Mouse (Mus musculus): ENCODE measurements at regions not wholly inside any gene's neighbourhood (a gene's known extent, or its start where the extent isn't known, plus 50 kb on each side); places are given as distances from the start of the nearest gene placed in this dataset.
A peak's percentile ranks its signal among the peaks of the same experiment; 100 is the strongest.
"Not testable (repeated sequence)": the region's sequence is repeated elsewhere in the genome, so short reads cannot be mapped to it uniquely, and the experiment has no call there.

GRCm38 (mm10) chr1:147186799-147187198 is 692.2 kb downstream of the Brinp3 start:
- Histone ChIP-seq H3K4me2 (ENCODE audit: low read depth, low read length) (no peak overlapping the region), H3K4me1 (ENCODE audit: insufficient read depth, low read length) (no peaks in the 10 kb centered on the region), H3K9me3 (ENCODE audit: low read length) (no peaks in the 10 kb centered on the region), H3K9ac (replicated peaks; ENCODE audit: low read length) (no peak overlapping the region), H3K4me3 (ENCODE audit: low read length) (no peak overlapping the region), H3K27me3 (ENCODE audit: insufficient read depth, low read length) (no peaks in the 10 kb centered on the region), H3K36me3 (ENCODE audit: insufficient read depth, low read length) (no peaks in the 10 kb centered on the region), H3K27ac (no peak overlapping the region)
- no peak for TF ChIP-seq CTCF (IDR thresholded peaks at IDR 0.05; ENCODE audit: low read depth)
- 63% methylated on average over 1 of the region's 1 CpGs for WGBS
- DNase-seq (ENCODE audit: low spot score) (peak; percentile 54), ATAC-seq (no peak)

GRCm38 (mm10) chr1:147187251-147188025 is 692.9 kb downstream of the Brinp3 start:
- 39% methylated on average over 6 of the region's 6 CpGs for WGBS
- Histone ChIP-seq H3K36me3 (ENCODE audit: insufficient read depth, low read length) (no peaks in the 10 kb centered on the region), H3K27ac (no peak overlapping the region), H3K9me3 (ENCODE audit: low read length) (no peaks in the 10 kb centered on the region), H3K4me1 (ENCODE audit: insufficient read depth, low read length) (no peaks in the 10 kb centered on the region), H3K9ac (replicated peaks; ENCODE audit: low read length) (no peak overlapping the region), H3K4me3 (ENCODE audit: low read length) (no peak overlapping the region), H3K27me3 (ENCODE audit: insufficient read depth, low read length) (no peaks in the 10 kb centered on the region), H3K4me2 (ENCODE audit: low read depth, low read length) (no peak overlapping the region)
- DNase-seq (ENCODE audit: low spot score): no peak
- no peak for TF ChIP-seq CTCF (IDR thresholded peaks at IDR 0.05; ENCODE audit: low read depth)
- ATAC-seq: no peak

DNA sequence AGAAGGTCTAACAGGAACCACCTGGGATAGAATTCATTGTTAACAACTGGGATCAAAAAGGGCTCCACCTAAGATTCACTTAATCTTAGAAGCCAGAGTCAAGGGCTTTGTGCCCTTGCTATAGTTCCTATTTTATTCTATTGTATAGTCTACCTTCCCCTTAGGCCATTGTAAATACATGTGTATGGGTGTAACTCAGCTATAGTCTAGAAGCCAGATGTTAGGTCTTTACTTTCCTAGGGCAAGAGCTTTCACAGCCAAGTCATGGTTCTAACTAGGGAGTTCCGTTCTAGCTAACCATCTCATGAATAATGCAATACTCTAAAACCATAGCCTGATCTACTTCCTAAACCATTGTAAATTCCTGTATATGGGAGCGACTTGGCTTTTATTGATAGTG is 705.4 kb downstream of the Brinp3 start:
- WGBS: 81% methylated on average over 2 of the region's 2 CpGs
- H3K4me1 ChIP-seq (ENCODE audit: insufficient read depth, low read length); ATAC-seq: not testable (repeated sequence)

DNA sequence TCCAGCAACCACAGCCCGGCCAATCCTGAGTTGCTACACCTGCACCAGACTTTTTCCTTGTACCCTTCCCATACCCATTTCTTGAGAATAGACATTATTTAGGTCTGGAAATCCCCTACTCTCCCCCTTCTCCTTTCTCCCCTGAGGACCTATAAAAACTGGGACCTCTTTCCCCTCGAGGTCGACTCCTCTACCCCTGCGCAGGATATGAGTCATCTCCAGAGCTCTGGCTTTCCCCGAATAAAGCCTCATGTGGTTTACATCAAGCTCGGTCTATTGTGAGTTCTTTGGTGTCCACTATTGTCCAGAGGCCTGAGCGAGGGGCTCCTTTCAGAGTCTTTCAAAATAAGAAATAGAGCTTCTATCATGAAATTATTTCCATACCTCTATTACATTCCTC is 720.3 kb downstream of the Brinp3 start:
- not testable (repeated sequence) for H3K27me3 ChIP-seq (ENCODE audit: insufficient read depth, low read length); H3K27ac ChIP-seq

More for the DNA sequence above, 705.4 kb downstream of the Brinp3 start:
- H3K27ac ChIP-seq; H3K36me3 ChIP-seq (ENCODE audit: insufficient read depth, low read length); H3K4me3 ChIP-seq (ENCODE audit: low read length); H3K27me3 ChIP-seq (ENCODE audit: insufficient read depth, low read length); DNase-seq (ENCODE audit: low spot score); H3K4me2 ChIP-seq (ENCODE audit: low read depth, low read length); H3K9ac ChIP-seq (replicated peaks; ENCODE audit: low read length); H3K9me3 ChIP-seq (ENCODE audit: low read length): not testable (repeated sequence)

GRCm38 (mm10) chr1:147217965-147218364 is 723.4 kb downstream of the Brinp3 start:
- no peak for ATAC-seq
- H3K9ac ChIP-seq (replicated peaks; ENCODE audit: low read length): no peak overlapping the region
- 76% methylated on average over 2 of the region's 2 CpGs for WGBS
- H3K4me2 ChIP-seq (ENCODE audit: low read depth, low read length): no peak overlapping the region
- no peak for TF ChIP-seq CTCF (IDR thresholded peaks at IDR 0.05; ENCODE audit: low read depth)
- no peak overlapping the region for H3K27ac ChIP-seq
- no peaks in the 10 kb centered on the region for H3K9me3 ChIP-seq (ENCODE audit: low read length)
- no peaks in the 10 kb centered on the region for H3K27me3 ChIP-seq (ENCODE audit: insufficient read depth, low read length)
- no peaks in the 10 kb centered on the region for H3K36me3 ChIP-seq (ENCODE audit: insufficient read depth, low read length)
- H3K4me3 ChIP-seq (ENCODE audit: low read length): no peak overlapping the region
- H3K4me1 ChIP-seq (ENCODE audit: insufficient read depth, low read length): no peaks in the 10 kb centered on the region
- DNase-seq (ENCODE audit: low spot score): no peak

More for the DNA sequence above, 720.3 kb downstream of the Brinp3 start:
- H3K4me1 ChIP-seq (ENCODE audit: insufficient read depth, low read length); H3K9me3 ChIP-seq (ENCODE audit: low read length); H3K4me3 ChIP-seq (ENCODE audit: low read length); ATAC-seq; H3K9ac ChIP-seq (replicated peaks; ENCODE audit: low read length); H3K36me3 ChIP-seq (ENCODE audit: insufficient read depth, low read length); H3K4me2 ChIP-seq (ENCODE audit: low read depth, low read length); DNase-seq (ENCODE audit: low spot score): not testable (repeated sequence)
- 84% methylated on average over 7 of the region's 7 CpGs for WGBS

- Histone ChIP-seq H3K27ac (no peak overlapping the region), H3K4me2 (ENCODE audit: low read depth, low read length) (no peak overlapping the region), H3K9ac (replicated peaks; ENCODE audit: low read length) (no peak overlapping the region), H3K4me1 (ENCODE audit: insufficient read depth, low read length) (no peaks in the 10 kb centered on the region), H3K9me3 (ENCODE audit: low read length) (no peaks in the 10 kb centered on the region), H3K4me3 (ENCODE audit: low read length) (no peak overlapping the region), H3K27me3 (ENCODE audit: insufficient read depth, low read length) (no peaks in the 10 kb centered on the region), H3K36me3 (ENCODE audit: insufficient read depth, low read length) (no peaks in the 10 kb centered on the region)
- 86% methylated on average over 2 of the region's 2 CpGs for WGBS
- TF ChIP-seq CTCF (IDR thresholded peaks at IDR 0.05; ENCODE audit: low read depth): no peak
- DNase-seq (ENCODE audit: low spot score): no peak
- ATAC-seq: no peak
Measured at GRCm38 (mm10) chr1:147219438-147219837, 724.9 kb downstream of the Brinp3 start.

DNA sequence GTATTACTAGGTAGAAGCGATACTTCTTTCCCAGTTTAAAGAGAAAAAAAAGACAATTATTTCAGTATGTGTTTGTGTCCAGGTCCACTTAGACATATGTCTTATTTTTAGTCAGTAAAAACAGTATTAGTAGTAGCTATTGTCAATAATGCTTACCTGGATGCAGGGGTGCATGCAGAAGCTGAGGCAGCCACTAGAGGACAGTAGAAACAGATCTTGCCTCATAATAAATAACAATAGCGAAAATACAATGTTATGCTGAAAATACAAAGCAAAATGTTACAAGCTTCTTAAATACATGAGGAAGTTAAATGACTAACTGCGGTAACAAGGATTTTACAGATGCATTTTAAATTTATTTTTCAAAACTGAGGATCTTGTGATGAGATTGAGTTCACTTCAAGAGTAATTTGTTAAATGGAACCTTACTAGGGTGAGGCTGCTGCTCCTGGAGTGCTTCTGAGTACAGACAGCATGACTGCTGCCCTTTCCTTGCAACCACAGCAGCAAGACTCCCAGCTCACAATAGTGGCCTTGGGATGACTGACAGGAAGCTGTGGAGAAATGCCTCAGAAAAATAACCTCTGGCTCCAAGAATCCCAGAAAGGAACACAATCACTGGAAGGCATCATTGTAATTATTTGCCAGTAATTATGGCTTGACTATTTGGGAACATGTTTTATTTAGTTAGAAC is 728.8 kb downstream of the Brinp3 start:
- no peaks in the 10 kb centered on the region for H3K27me3 ChIP-seq (ENCODE audit: insufficient read depth, low read length)
- no peak overlapping the region for H3K4me2 ChIP-seq (ENCODE audit: low read depth, low read length)
- H3K27ac ChIP-seq: no peak overlapping the region
- DNase-seq (ENCODE audit: low spot score) (peak; percentile 24), ATAC-seq (no peak)
- H3K4me1 ChIP-seq (ENCODE audit: insufficient read depth, low read length): no peaks in the 10 kb centered on the region
- WGBS: 66% methylated on average over 3 of the region's 3 CpGs
- TF ChIP-seq CTCF (IDR thresholded peaks at IDR 0.05; ENCODE audit: low read depth): peak; percentile 69
- H3K9ac ChIP-seq (replicated peaks; ENCODE audit: low read length): no peak overlapping the region
- no peaks in the 10 kb centered on the region for H3K9me3 ChIP-seq (ENCODE audit: low read length)
- H3K36me3 ChIP-seq (ENCODE audit: insufficient read depth, low read length): no peaks in the 10 kb centered on the region
- H3K4me3 ChIP-seq (ENCODE audit: low read length): no peak overlapping the region

Data from hindbrain, postnatal 0 days (tissue).